Mouse (Mus musculus) liver, adult 2 months (tissue): ENCODE measurements around the gene Tbc1d32.

Experiments
- CTCF ChIP-seq: fragments of 200-500 bp; IDR thresholded peaks from 2 replicates; pipeline ENCODE4 v1.5.1; 2011; ENCODE audit warnings: low read depth, low read length, control low read depth
- POLR2A ChIP-seq: fragments of 200-500 bp; IDR thresholded peaks from 2 replicates; pipeline ENCODE4 v1.6.1; 2011; ENCODE audit warnings: low read length, control low read depth; ENCODE audit not compliant: insufficient read depth; ENCODE audit errors: extremely low read depth

GRCm38 (mm10) chr10:56158748-56159147 is 69.7 kb downstream of the Tbc1d32 start:
- no peak for TF ChIP-seq CTCF
- no peak for TF ChIP-seq POLR2A
